Mouse (Mus musculus): ENCODE results near the gene Tuba3a. TPM values are rescaled to one million over a fixed set of nuclear protein-coding genes. Genes with fewer than 3 reads are reported as not detected.

The Tuba3a gene
- total RNA-seq, 2 experiments from 2014 or later: not detected

DNA sequence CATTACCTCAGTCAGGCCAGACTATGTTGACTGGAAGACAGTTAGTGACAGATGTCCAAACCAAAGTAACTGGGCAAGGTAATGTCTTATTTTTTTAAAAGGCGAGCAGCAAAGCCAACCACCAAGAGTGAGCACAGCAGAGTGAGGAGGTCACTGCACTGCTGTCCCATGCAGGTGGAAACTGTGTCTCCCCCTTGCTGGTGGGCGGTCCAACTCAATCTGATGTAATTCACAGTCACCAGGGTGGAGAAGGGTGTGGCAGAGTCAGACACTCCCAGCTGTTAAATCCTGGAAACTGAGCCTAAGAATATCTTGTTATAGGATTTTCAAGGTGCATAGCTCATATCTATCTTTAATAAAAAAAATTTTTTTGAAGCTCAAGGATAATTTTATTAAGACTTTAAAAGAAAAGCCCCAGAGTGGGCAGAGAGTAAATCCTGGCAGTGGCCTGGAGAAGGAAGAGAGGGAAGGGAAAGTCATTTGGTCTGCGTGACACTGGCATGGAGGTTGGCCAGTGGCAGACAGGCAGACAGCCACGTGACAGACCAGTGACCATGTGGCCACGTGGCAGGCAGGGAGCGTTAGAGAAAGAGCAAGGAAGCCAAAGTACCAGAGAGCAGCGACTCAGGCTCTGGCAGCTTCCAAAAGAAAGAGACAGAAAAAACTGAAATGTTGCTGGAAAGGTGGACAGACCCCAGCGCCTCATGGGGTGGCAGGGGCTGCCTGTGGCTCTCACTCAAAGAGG, 29.4 kb downstream of the Tuba3a start:
- TF ChIP-seq CTCF (IDR thresholded peaks at IDR 0.05): no peak
- DNase-seq (ENCODE audit: extremely low spot score in 1 of 2, low spot score in 2 of 2): no peak
- Histone ChIP-seq H3K4me3 (no peak overlapping the region), H3K27ac (no peak overlapping the region)
- intact Hi-C loops (cut with DNase I): no loop called here

DNA sequence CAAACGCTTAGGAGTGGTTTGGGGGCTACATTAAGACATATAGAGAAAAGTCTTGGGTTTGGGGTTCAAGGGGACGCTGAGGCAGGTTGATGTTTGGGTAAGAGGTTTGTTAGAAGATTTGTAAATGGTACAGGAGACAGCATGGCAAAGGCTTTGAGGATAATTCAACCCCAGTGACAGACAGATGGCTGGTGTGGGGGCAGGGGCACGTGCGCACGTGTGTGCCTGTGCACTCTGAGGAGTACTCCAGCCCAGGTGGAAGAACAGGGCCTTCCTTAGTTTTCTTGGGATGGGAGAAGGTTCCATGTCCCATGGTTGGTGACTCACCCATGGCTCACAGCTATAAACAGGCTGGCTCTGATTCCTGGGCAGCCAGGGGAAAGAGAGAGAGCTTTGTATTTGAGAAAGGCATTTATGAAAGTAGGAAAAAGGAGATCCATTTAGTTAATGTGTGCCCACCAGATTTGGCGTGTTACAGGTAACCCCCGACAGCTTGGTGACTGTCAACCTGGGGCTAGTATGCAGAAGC, 30.3 kb downstream of the Tuba3a start:
- DNase-seq (ENCODE audit: extremely low spot score in 1 of 2, low spot score in 2 of 2): no peak
- intact Hi-C loops (cut with DNase I): no loop called here
- no peak overlapping the region for H3K27ac ChIP-seq
- no peak for TF ChIP-seq CTCF (IDR thresholded peaks at IDR 0.05)
- no peak overlapping the region for H3K4me3 ChIP-seq

DNA sequence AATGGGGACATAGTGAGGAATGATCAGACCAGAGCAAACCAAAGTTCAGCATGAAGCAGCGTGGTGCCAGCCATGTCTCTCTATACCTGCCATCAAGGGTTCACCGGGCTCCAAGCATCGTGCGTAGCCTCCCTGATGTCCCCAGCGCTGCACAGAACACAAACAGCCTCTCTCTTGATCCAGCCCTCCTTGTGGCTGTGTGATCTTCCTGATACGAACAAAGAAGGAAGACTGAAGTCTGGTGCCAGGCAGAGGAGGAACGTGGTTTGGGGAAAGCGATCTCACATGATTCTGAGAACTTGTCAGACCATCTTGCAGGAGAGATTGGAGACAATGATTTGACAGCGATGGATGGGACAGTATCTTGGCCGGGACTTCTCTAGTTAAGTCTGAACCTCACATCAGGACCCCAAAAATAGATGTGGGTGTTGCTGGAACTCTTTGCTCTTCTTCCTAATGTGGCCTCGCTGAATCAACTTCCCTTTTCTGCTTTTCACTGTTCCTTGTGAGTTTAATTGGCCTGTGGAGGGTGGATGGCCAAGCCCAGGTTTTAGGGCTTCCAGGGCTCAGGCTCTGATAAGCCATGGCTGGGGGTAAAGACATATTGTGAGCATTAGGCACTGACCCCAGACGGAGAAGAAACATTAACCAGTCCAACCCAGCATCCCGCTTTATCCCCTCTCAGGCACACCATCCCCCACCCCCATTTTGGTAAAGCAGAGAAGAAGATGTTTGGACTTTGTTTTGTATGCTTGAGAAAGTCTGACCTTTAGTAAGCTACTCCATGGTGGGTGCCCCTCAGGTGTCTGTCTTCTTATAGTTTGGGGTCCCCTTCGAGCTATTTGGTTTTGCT, 31.8 kb downstream of the Tuba3a start:
- no peak overlapping the region for H3K4me3 ChIP-seq
- H3K27ac ChIP-seq: no peak overlapping the region
- intact Hi-C loops (cut with DNase I): no loop called here
- no peak for DNase-seq (ENCODE audit: extremely low spot score in 1 of 2, low spot score in 2 of 2)
- TF ChIP-seq CTCF (IDR thresholded peaks at IDR 0.05): no peak

DNA sequence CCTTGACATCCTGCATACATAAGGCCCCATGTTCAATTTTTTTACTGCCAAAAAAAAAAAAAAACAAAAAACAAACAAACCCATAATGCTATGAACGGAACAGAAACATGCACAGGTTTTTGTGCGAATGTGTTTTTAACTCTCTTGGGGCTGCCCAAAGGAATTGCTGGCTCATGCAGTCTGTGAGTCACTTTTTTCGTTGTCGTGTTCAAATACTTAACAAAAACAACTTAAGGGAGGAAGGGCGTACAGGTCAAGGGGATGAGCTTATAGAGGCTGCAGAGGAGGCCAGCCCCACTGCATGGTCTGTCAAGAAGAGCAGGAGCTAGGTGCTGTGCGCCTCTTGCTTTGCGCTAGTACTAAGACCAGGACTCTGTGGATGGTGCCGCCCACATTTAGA, 33.1 kb downstream of the Tuba3a start:
- DNase-seq (ENCODE audit: extremely low spot score in 1 of 2, low spot score in 2 of 2): no peak
- no peak for TF ChIP-seq CTCF (IDR thresholded peaks at IDR 0.05)
- intact Hi-C loops (cut with DNase I): no loop called here
- Histone ChIP-seq H3K4me3 (no peak overlapping the region), H3K27ac (no peak overlapping the region)

DNA sequence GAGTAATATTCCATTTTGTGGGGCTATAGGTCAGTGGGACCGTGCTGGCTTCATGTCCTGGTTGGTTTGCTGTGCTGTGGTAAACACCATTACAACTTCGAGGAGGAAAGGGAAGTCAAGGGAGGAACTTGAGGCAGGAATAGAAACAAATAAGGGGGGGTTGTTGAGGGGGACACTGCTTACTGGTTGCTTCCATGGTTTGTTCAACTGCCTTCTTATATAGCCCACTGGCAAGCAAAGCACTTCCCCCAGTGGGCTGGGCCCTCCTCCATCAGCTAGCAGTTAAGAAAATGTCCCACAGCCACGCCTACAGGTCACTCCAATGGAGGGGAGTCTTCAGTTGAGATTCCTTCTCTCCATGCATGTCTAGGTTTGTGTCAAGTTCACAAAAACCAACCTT, 33.6 kb downstream of the Tuba3a start:
- no peak for TF ChIP-seq CTCF (IDR thresholded peaks at IDR 0.05)
- H3K4me3 ChIP-seq: no peak overlapping the region
- DNase-seq (ENCODE audit: extremely low spot score in 1 of 2, low spot score in 2 of 2): no peak
- intact Hi-C loops (cut with DNase I): no loop called here
- no peak overlapping the region for H3K27ac ChIP-seq

DNA sequence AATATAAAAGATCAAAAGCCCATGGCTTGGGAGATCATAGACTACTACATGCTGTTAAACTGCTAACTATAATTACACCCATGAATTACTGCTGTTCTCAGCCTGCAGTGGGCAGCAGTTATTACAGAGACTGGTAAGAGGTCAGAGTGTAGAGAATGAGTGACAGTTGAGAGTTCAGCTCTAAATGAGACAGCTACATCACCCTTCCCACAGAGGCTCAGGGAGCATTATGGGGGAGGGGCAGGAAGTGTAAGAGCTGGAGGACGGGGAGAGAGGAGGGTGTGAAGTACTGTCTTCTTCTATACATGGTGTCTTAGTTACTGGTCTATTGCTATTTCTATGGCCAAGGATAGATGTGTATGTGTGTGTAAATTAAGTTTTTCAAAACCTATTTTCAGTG, 41.3 kb downstream of the Tuba3a start:
- no peak overlapping the region for H3K4me3 ChIP-seq
- no peak overlapping the region for H3K27ac ChIP-seq
- TF ChIP-seq CTCF (IDR thresholded peaks at IDR 0.05): no peak
- intact Hi-C loops (cut with DNase I): no loop called here
- DNase-seq (ENCODE audit: extremely low spot score in 1 of 2, low spot score in 2 of 2): no peak

DNA sequence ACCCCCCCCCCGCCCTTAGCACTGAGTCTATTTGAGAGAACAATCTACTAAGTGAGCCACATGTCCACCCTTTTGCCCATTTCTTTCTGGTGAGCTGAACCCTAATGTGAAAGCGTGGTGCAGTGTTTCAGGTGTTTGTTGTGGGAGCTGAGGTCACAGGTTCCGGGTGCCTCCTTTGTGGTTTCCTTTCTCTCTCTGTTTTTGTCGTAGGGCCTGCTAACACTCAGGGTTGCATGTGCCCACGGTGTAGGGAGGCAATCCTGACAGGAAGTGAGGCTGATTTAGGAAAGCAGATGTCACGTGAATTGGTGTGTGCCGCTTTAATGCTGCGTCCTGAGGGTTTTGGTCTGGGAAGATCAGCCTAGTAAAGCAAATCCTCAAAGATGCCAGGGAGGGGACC, 44.3 kb downstream of the Tuba3a start:
- intact Hi-C loops (cut with DNase I): no loop called here
- no peak overlapping the region for H3K27ac ChIP-seq
- no peak overlapping the region for H3K4me3 ChIP-seq
- no peak for TF ChIP-seq CTCF (IDR thresholded peaks at IDR 0.05)
- no peak for DNase-seq (ENCODE audit: extremely low spot score in 1 of 2, low spot score in 2 of 2)

DNA sequence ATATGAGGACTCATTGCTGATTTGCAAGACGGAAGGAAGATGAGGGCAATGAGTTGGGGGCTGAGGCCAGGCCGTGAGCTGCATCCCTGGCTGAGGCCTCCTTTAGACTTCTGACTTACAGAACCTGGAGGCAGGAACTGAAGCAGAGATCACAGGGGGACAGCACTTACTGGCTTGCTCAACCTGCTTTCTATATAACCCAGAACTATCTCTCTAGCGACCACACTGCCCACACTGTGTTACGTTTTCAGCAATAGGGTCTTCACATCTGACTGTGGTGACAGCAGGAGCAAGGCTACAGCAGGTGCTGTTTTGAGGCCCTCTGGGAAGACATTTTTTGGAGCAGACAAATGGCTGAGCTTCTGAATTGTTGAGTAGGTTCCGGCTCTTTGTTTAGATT, 45.2 kb downstream of the Tuba3a start:
- no peak overlapping the region for H3K27ac ChIP-seq
- no peak for DNase-seq (ENCODE audit: extremely low spot score in 1 of 2, low spot score in 2 of 2)
- H3K4me3 ChIP-seq: no peak overlapping the region
- intact Hi-C loops (cut with DNase I): no loop called here
- TF ChIP-seq CTCF (IDR thresholded peaks at IDR 0.05): no peak

DNA sequence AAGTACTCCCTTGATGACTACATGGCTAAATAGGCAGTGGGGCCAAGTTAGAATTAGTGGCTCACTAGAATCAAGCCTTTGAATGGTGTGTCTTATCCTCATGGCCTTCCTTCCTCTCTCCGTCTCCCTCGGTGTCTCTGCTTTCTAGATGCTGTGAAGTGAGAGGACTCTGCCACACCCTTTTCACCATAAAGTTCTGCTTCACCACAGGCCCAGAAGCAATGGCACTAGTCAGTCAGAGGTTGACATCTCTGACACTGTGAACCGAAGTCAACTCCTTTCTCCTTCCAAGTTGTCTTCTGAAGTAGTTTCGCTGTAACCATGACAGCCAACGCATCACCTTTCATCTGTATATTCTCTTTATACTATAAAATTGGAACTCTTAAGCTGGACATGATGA, 46.3 kb downstream of the Tuba3a start:
- Histone ChIP-seq H3K27ac (no peak overlapping the region), H3K4me3 (no peak overlapping the region)
- no peak for TF ChIP-seq CTCF (IDR thresholded peaks at IDR 0.05)
- no peak for DNase-seq (ENCODE audit: extremely low spot score in 1 of 2, low spot score in 2 of 2)
- intact Hi-C loops (cut with DNase I): no loop called here

DNA sequence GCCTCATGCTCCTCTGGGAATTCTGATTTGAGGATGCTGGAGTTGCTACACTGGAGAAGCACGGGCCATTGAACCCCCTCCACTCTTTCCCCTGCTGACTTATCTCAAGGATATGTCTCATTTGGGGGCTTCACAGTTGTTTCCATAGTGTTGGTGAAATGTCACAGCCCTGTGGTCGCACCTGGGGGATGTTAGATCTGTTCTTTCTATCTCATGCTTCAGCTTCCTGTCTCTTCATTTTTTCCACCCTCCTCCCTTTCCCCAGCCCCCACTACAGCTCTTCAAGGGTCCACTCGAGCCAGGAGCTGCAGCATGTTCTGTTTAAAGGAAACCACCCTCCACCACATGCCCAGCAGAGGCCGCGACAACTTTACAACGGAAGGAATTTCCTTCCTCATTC, 47.4 kb downstream of the Tuba3a start:
- Histone ChIP-seq H3K4me3 (no peak overlapping the region), H3K27ac (no peak overlapping the region)
- intact Hi-C loops (cut with DNase I): no loop called here
- no peak for DNase-seq (ENCODE audit: extremely low spot score in 1 of 2, low spot score in 2 of 2)
- no peak for TF ChIP-seq CTCF (IDR thresholded peaks at IDR 0.05)

DNA sequence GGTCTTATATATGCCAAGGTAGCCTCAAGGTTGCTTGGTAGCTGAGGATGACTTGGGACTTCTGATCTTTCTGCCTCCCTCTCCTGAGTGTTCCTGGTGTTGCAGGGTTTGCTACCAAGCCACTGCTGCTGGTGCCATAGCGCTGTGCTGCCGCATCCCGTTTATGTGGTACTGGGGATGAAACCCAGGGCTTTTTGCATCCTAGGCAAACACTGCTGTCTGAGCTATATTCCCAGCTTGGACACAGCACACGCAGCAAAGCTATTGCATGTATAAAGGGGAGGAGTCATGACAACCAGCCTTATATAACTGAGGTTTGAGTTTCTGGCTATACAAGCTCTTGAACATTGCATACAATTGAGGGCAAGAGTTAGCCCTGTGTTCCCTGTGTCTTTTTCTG, 48.4 kb downstream of the Tuba3a start:
- DNase-seq (ENCODE audit: extremely low spot score in 1 of 2, low spot score in 2 of 2): no peak
- Histone ChIP-seq H3K4me3 (no peak overlapping the region), H3K27ac (no peak overlapping the region)
- intact Hi-C loops (cut with DNase I): no loop called here
- TF ChIP-seq CTCF (IDR thresholded peaks at IDR 0.05): no peak

DNA sequence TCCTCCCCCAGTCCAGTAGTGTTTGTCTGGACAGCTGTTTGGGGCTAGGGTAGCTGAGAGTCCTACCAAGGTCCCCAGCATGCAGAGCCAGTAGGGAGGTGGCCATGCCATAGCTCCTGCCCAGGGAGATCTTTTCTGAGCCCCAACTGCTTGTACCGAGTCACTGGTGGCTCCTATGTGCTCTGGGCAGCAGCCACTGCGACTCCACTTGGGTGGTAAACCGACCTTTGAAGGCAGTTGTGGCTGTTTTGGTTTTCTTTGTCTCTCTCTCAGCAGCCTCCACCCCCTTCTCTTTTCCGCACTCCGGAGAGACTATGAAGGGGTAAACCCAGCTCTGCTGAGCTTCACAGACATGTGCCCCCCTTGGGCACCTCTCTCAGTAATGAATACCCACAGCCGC, 49.1 kb downstream of the Tuba3a start, which contains the start of gene Cd27:
TSS of gene Cd27 (minus strand) at position 229 of the 400 bp plus-strand sequence.
- intact Hi-C loops (cut with DNase I): no loop called here
- TF ChIP-seq CTCF (IDR thresholded peaks at IDR 0.05): no peak
- DNase-seq (ENCODE audit: extremely low spot score in 1 of 2, low spot score in 2 of 2): no peak
- H3K4me3 ChIP-seq: no peak within 1 kb of the TSS
- H3K27ac ChIP-seq: no peak within 1 kb of the TSS
